Mouse (Mus musculus) midbrain, embryonic 15.5 days (tissue): Measurements from ENCODE around the gene Sertad1. TPM values are rescaled to one million over a fixed set of nuclear protein-coding genes. Genes with fewer than 3 reads are reported as not detected.

Source experiments
- ATAC-seq: fragments of 200-750 bp; cut with Nextera tagmentation; replicated peaks from 2 replicates; pipeline ENCODE4 v1.8.0; 2017; ENCODE audit warnings: moderate TSS enrichment
- H3K27ac ChIP-seq: fragments of 300-500 bp; sonication (generic); 2 replicates; pipeline ENCODE4 v1.5.1; 2015; ENCODE audit warnings: mild to moderate bottlenecking, inconsistent platforms
- H3K27me3 ChIP-seq: fragments of 300-500 bp; sonication (generic); replicated peaks from 2 replicates; pipeline ENCODE4 v1.6.1; 2015; ENCODE audit warnings: inconsistent platforms
- H3K36me3 ChIP-seq: fragments of 300-500 bp; sonication (generic); replicated peaks from 2 replicates; pipeline ENCODE4 v1.6.1; 2015; ENCODE audit warnings: inconsistent platforms
- H3K4me1 ChIP-seq: fragments of 300-500 bp; sonication (generic); 2 replicates; pipeline ENCODE4 v1.6.1; 2015; ENCODE audit warnings: inconsistent platforms
- H3K4me2 ChIP-seq: fragments of 300-500 bp; sonication (generic); 2 replicates; pipeline ENCODE4 v1.6.1; 2015; ENCODE audit warnings: inconsistent platforms, mild to moderate bottlenecking, moderate library complexity
- H3K4me3 ChIP-seq: fragments of 300-500 bp; sonication (generic); 2 replicates; pipeline ENCODE4 v1.5.1; 2015; ENCODE audit warnings: mild to moderate bottlenecking, inconsistent platforms
- H3K9ac ChIP-seq: fragments of 300-500 bp; sonication (generic); 2 replicates; pipeline ENCODE4 v1.6.1; 2015; ENCODE audit warnings: mild to moderate bottlenecking, inconsistent platforms
- H3K9me3 ChIP-seq: fragments of 300-500 bp; sonication (generic); 2 replicates; pipeline ENCODE4 v1.6.1; 2016; ENCODE audit warnings: inconsistent platforms
- WGBS: fragments of 180-500 bp; shearing (Covaris S2); methylation state at CpG from one replicate; pipeline ENCODE4 v1.1.7; 2015; ENCODE audit warnings: mixed read lengths; 5-methylcytosine and 5-hydroxymethylcytosine counted together
- polyA plus RNA-seq: library from polyadenylated mRNA; unstranded; fragments of >200 nt; fragmentation: Nextera tagmentation; extraction: Ambion mirVana; gene quantifications from 2 replicates; pipeline ENCODE4 v1.2.1, GENCODE M21; 2015

The Sertad1 gene
- polyA plus RNA-seq, 1 experiment from 2014 or later, result 8.3 TPM

DNA sequence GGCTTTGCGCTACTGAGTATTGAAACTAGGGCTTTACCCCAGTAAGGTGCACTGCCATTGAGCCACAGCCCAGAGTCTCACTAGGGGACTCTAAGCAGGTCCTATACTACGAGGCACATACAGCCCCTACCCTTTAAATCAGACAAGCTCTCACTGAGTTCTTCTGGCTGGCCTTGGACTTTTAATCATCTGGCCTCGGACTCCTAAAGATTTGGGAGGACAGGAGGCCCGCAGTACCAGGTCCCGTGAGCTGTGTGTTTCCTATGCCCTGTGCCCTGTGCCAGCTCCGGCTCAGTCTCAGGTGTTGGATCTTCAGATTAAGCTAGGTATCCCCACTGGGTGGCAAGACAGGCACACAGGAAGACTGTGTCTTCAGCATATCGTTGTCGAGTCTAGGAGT, 51.3 kb downstream of the Sertad1 start:
- H3K9ac ChIP-seq, result no peak overlapping the region
- no peaks in the 10 kb centered on the region for H3K27me3 ChIP-seq
- no peak overlapping the region for H3K4me2 ChIP-seq
- ATAC-seq, result no peak
- no peak overlapping the region for H3K27ac ChIP-seq
- WGBS, result 92% methylated on average over 8 of the region's 8 CpGs
- no peak overlapping the region for H3K4me3 ChIP-seq
- peaks cover 16% of the 10 kb centered on the region for H3K4me1 ChIP-seq
- H3K9me3 ChIP-seq, result no peaks in the 10 kb centered on the region
- H3K36me3 ChIP-seq, result peaks cover 33% of the 10 kb centered on the region

DNA sequence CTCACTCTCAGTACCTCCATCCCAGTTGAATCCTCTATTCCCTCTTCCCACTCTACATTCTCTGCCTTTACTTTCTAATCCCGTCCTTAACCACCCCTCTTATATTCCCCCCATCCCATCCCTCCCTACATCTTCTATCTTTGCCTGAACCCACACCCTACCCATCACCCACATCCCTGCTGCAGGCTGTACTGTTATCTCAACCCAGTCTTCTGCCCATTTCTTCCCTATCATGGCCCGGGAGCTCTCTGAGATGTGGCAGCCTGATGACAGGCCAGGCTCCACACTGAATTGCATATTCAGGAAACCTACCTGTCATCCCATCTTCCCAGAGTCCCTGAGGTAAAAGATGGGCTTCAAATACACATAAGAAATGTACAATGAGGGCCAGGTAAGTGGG, 52.1 kb downstream of the Sertad1 start:
- Histone ChIP-seq H3K9me3 (no peaks in the 10 kb centered on the region), H3K9ac (no peak overlapping the region), H3K4me2 (no peak overlapping the region), H3K27ac (no peak overlapping the region), H3K27me3 (no peaks in the 10 kb centered on the region), H3K4me1 (peaks cover 16% of the 10 kb centered on the region), H3K4me3 (no peak overlapping the region), H3K36me3 (peaks cover 28% of the 10 kb centered on the region)
- 94% methylated on average over 2 of the region's 2 CpGs for WGBS
- ATAC-seq, result no peak

Other genes with a start within 250 kb of the Sertad1 start
- gene Numbl, start 228.5 kb upstream of the Sertad1 start, polyA plus RNA-seq, result 58.7 and 66.3 TPM in 2 replicates
- gene Ltbp4, start 149.2 kb upstream of the Sertad1 start, polyA plus RNA-seq, result 13.4 and 15.7 TPM in 2 replicates
- gene Shkbp1, start 130.9 kb upstream of the Sertad1 start, polyA plus RNA-seq, result 63.9 and 64.7 TPM in 2 replicates
- not detected in 2 replicates for gene Gm20479, start 129.5 kb upstream of the Sertad1 start, polyA plus RNA-seq
- gene Sptbn4, start 39.2 kb upstream of the Sertad1 start, polyA plus RNA-seq, result 4.0 and 4.4 TPM in 2 replicates
- 17.9 and 19.5 TPM in 2 replicates for gene Blvrb, start 38.9 kb upstream of the Sertad1 start, polyA plus RNA-seq
- 7.9 and 9.9 TPM in 2 replicates for gene Sertad3, start 13.1 kb upstream of the Sertad1 start, polyA plus RNA-seq
- 1.4 and 1.6 TPM in 2 replicates for gene Prx, start 12.4 kb downstream of the Sertad1 start, polyA plus RNA-seq
- gene Hipk4, start 36.4 kb downstream of the Sertad1 start, polyA plus RNA-seq, result 0.83 and 0.99 TPM in 2 replicates
- gene Pld3, start 66.3 kb downstream of the Sertad1 start, polyA plus RNA-seq, result 156 and 157 TPM in 2 replicates
- 38.7 and 40.5 TPM in 2 replicates for gene 2310022A10Rik, start 66.3 kb downstream of the Sertad1 start, polyA plus RNA-seq
- 60.8 and 66.1 TPM in 2 replicates for gene Akt2, start 104.6 kb downstream of the Sertad1 start, polyA plus RNA-seq
- gene Ttc9b, start 167.0 kb downstream of the Sertad1 start, polyA plus RNA-seq, result 71.9 and 74.4 TPM in 2 replicates
- 17.2 and 19.9 TPM in 2 replicates for gene Map3k10, start 187.7 kb downstream of the Sertad1 start, polyA plus RNA-seq
- gene Zfp607b, start 202.4 kb downstream of the Sertad1 start, polyA plus RNA-seq, result 17.0 and 18.3 TPM in 2 replicates
- gene Zfp60, start 244.5 kb downstream of the Sertad1 start, polyA plus RNA-seq, result 125 and 128 TPM in 2 replicates